In the genomic region with DNA sequence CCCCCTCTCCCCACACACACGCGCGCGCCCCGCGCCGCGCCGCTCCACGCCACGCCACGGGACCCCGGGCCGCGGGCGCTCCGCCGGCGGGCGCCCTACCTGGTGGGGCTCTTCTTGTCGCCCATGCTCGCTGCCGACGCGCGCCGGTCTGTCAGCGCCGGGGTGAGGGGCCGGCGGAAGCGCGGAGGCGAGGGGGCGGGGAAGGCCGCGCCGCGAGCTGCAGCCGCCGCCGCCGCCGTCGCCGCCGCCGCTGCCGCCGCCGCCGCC, we compare ENCODE assay signal across 8 mouse cellular contexts. TPM values are rescaled to one million over a fixed set of nuclear protein-coding genes. Genes with fewer than 3 reads are reported as not detected.
A peak's percentile ranks its signal among the peaks of the same experiment; 100 is the strongest.
DNase-seq lines count a peak whose midpoint lies in the region; ATAC-seq and TF ChIP-seq lines count a peak whose summit lies in the region.

No protein-coding gene starts in this region.

- no peak overlapping the region for H3K27ac ChIP-seq in left cerebral cortex, adult 2 months
- H3K27ac ChIP-seq in embryonic facial prominence, embryonic 12.5 days = peak overlapping the region; percentile 90
- H3K27ac ChIP-seq in hindbrain, postnatal 0 days = peak overlapping the region; percentile 96
- H3K27ac ChIP-seq in midbrain, postnatal 0 days (ENCODE audit: low read depth, low read length) = peak overlapping the region; percentile 88

- H3K36me3 ChIP-seq in embryonic facial prominence, embryonic 12.5 days = peaks cover 8% of the 10 kb centered on the region
- no peaks in the 10 kb centered on the region for H3K36me3 ChIP-seq in hindbrain, postnatal 0 days (ENCODE audit: insufficient read depth, low read length)
- no peaks in the 10 kb centered on the region; the same call in 1 of the 2 replicates for H3K36me3 ChIP-seq in midbrain, postnatal 0 days (ENCODE audit: insufficient read depth, low read length)

- H3K27me3 ChIP-seq in embryonic facial prominence, embryonic 12.5 days = no peaks in the 10 kb centered on the region
- no peaks in the 10 kb centered on the region for H3K27me3 ChIP-seq in hindbrain, postnatal 0 days (ENCODE audit: insufficient read depth, low read length)
- H3K27me3 ChIP-seq in midbrain, postnatal 0 days (ENCODE audit: insufficient read depth, low read length) = no peaks in the 10 kb centered on the region

- peak overlapping the region; percentile 61 for H3K4me3 ChIP-seq in left cerebral cortex, adult 2 months
- H3K4me3 ChIP-seq in embryonic facial prominence, embryonic 12.5 days = peak overlapping the region; percentile 79
- H3K4me3 ChIP-seq in hindbrain, postnatal 0 days (ENCODE audit: low read length) = peak overlapping the region; percentile 94
- H3K4me3 ChIP-seq in midbrain, postnatal 0 days (ENCODE audit: low read depth, low read length) = peak overlapping the region; percentile 92

- H3K4me2 ChIP-seq in embryonic facial prominence, embryonic 12.5 days (replicated peaks) = peak overlapping the region; percentile 67; the same call in 1 of the 2 replicates
- peak overlapping the region; percentile 83 for H3K4me2 ChIP-seq in hindbrain, postnatal 0 days (ENCODE audit: low read depth, low read length)
- H3K4me2 ChIP-seq in midbrain, postnatal 0 days (ENCODE audit: low read depth, low read length, poor library complexity, severe bottlenecking) = peak overlapping the region; percentile 83

- ATAC-seq in embryonic facial prominence, embryonic 12.5 days (ENCODE audit: insufficient number of reproducible peaks, insufficient read depth, low FRiP score, low TSS enrichment) = no peak
- ATAC-seq in hindbrain, postnatal 0 days = no peak; the same call in 1 of the 2 replicates
- no peak for ATAC-seq in midbrain, postnatal 0 days (ENCODE audit: low FRiP score)

- intact Hi-C loops in left cerebral cortex, adult 2 months (cut with DNase I) = loop anchor here (1.0 to 2.0 kb wide), 2 partner anchors 61 to 62 kb away; partner anchors contain the start of genes Gxylt1, Pphln1 and Zcrb1
- intact Hi-C loops in left cerebral cortex, postnatal 36 days (cut with DNase I) = loop anchor here (2.0 kb wide), 1 partner anchor 62 kb away; the partner anchor contains the start of gene Gxylt1

- DNase-seq in left cerebral cortex, adult 2 months (ENCODE audit: extremely low spot score in 1 of 2, low spot score in 2 of 2) = no peak
- DNase-seq in left cerebral cortex, postnatal 36 days (ENCODE audit: low spot score in 2 of 2) = no peak
- no peak for DNase-seq in hindbrain, postnatal 0 days (ENCODE audit: low spot score)
- DNase-seq in midbrain, postnatal 0 days (ENCODE audit: low spot score) = no peak
- DNase-seq in left cerebral cortex, adult 8-10 months (ENCODE audit: low spot score in 2 of 2) = no peak
- no peak for DNase-seq in adrenal gland, adult 8-10 months
- DNase-seq in embryo, embryonic 10 days (ENCODE audit: low spot score) = no peak

- no peak for TF ChIP-seq CTCF in left cerebral cortex, adult 2 months (IDR thresholded peaks at IDR 0.05)
- no peak for TF ChIP-seq CTCF in hindbrain, postnatal 0 days (IDR thresholded peaks at IDR 0.05; ENCODE audit: low read depth)
- no peak for TF ChIP-seq CTCF in midbrain, postnatal 0 days (IDR thresholded peaks at IDR 0.05)

- peaks cover 8% of the 10 kb centered on the region; the same call in 1 of the 2 replicates for H3K4me1 ChIP-seq in embryonic facial prominence, embryonic 12.5 days
- H3K4me1 ChIP-seq in hindbrain, postnatal 0 days (ENCODE audit: insufficient read depth, low read length) = no peaks in the 10 kb centered on the region; the same call in 1 of the 2 replicates
- H3K4me1 ChIP-seq in midbrain, postnatal 0 days (ENCODE audit: insufficient read depth, low read length) = no peaks in the 10 kb centered on the region

- WGBS in embryonic facial prominence, embryonic 12.5 days = 0% methylated on average over 31 of the region's 52 CpGs
- 4% methylated on average over 9 of the region's 52 CpGs for WGBS in hindbrain, postnatal 0 days
- no CpG with 5 or more reads among the region's 52 CpGs for WGBS in midbrain, postnatal 0 days

- no peaks in the 10 kb centered on the region for H3K9me3 ChIP-seq in embryonic facial prominence, embryonic 12.5 days
- no peaks in the 10 kb centered on the region for H3K9me3 ChIP-seq in hindbrain, postnatal 0 days (ENCODE audit: low read length)
- no peaks in the 10 kb centered on the region for H3K9me3 ChIP-seq in midbrain, postnatal 0 days (ENCODE audit: low read length)

- H3K9ac ChIP-seq in embryonic facial prominence, embryonic 12.5 days = peak overlapping the region; percentile 84
- H3K9ac ChIP-seq in hindbrain, postnatal 0 days (replicated peaks; ENCODE audit: low read length) = peak overlapping the region; percentile 95
- H3K9ac ChIP-seq in midbrain, postnatal 0 days (replicated peaks; ENCODE audit: low read length, poor library complexity, severe bottlenecking) = peak overlapping the region; percentile 92

RNA-seq across cellular contexts. Expression of gene Yaf2, which starts 0.1 kb away (rescaled TPM):
- 100 to 1,000 TPM; 100 to 105 TPM for total RNA-seq in left cerebral cortex, adult 2 months (2021)
- total RNA-seq in left cerebral cortex, postnatal 36 days (2021) = 100 to 1,000 TPM; 102 to 113 TPM
- 68.5 and 70.2 TPM in 2 replicates for polyA plus RNA-seq in embryonic facial prominence, embryonic 12.5 days (2016; fragmentation: Nextera tagmentation; extraction: Ambion mirVana)
- total RNA-seq in hindbrain, postnatal 0 days (2014; rRNA removed) = 79.9 and 80.1 TPM in 2 replicates
- 148 and 158 TPM in 2 replicates for polyA plus RNA-seq in hindbrain, postnatal 0 days (2015; fragmentation: Nextera tagmentation; extraction: Ambion mirVana)
- 90.5 TPM in 2 replicates for total RNA-seq in midbrain, postnatal 0 days (2014; rRNA removed)
- polyA plus RNA-seq in midbrain, postnatal 0 days (2015; fragmentation: Nextera tagmentation; extraction: Ambion mirVana) = 155 and 157 TPM in 2 replicates
- total RNA-seq in left cerebral cortex, adult 8-10 months (2022) = 100 to 1,000 TPM in 2 of 4 experiments, 10 to 100 TPM in 2; 87.5 to 106 (median 98.1) TPM
- total RNA-seq in adrenal gland, adult 8-10 months (2022) = 10 to 100 TPM; 39.5 to 41.8 (median 39.8) TPM
